Mouse (Mus musculus): ENCODE data around the gene Cttn. TPM values are rescaled to one million over a fixed set of nuclear protein-coding genes. Genes with fewer than 3 reads are reported as not detected.

The Cttn gene
- polyA plus RNA-seq, 1 experiment from 2014 or later: 180 TPM

Other genes starting within 250 kb of the Cttn start
- gene Ppfia1, start 82.7 kb upstream of the Cttn start, polyA plus RNA-seq (2015; fragmentation: Nextera tagmentation; extraction: Ambion mirVana): 39.2 and 42.1 TPM in 2 replicates
- 12.7 and 13.7 TPM in 2 replicates for gene Fadd, start 111.5 kb upstream of the Cttn start, polyA plus RNA-seq (2015; fragmentation: Nextera tagmentation; extraction: Ambion mirVana)

All from kidney, embryonic 15.5 days (tissue).